Mouse (Mus musculus): ENCODE measurements around the gene Npw. TPM values are rescaled to one million over a fixed set of nuclear protein-coding genes. Genes with fewer than 3 reads are reported as not detected.

The Npw gene
- polyA plus RNA-seq, 1 experiment from 2014 or later: 0.31 TPM

DNA sequence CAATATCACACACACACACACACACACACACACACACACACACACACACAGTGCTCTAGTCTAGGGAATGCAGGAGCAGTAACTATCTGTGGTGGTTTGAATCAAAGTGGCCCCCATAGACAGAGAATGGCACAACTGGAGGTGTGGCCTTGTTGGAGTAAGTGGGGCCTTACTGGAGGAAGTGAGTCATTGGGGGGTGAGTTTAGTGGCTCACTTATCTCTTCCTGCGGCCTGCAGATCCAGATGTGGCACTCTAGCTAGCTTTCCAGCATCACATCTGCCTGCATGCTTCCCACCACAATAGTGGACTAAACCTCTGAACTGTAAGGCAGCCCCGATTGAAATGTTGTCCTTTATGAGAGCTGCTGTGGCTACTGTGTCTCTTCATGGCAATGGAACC lies 47.5 kb downstream of the Npw start:
- no peak overlapping the region for H3K4me2 ChIP-seq (ENCODE audit: low read depth, severe bottlenecking)
- WGBS: 89% methylated on average over 2 of the region's 2 CpGs
- H3K4me1 ChIP-seq (ENCODE audit: control insufficient read depth, insufficient read depth, low read length): no peaks in the 10 kb centered on the region
- no peak overlapping the region for H3K9ac ChIP-seq (ENCODE audit: low read length)
- H3K9me3 ChIP-seq (ENCODE audit: control insufficient read depth, low read length): no peaks in the 10 kb centered on the region
- H3K27me3 ChIP-seq (ENCODE audit: control insufficient read depth, insufficient read depth, low read length): no peaks in the 10 kb centered on the region
- H3K27ac ChIP-seq (replicated peaks; ENCODE audit: low read depth, low read length): no peak overlapping the region
- DNase-seq (ENCODE audit: low spot score) (no peak), ATAC-seq (ENCODE audit: insufficient number of reproducible peaks, low FRiP score, low TSS enrichment, low read depth) (no peak)
- H3K4me3 ChIP-seq (ENCODE audit: low read depth, low read length): no peak overlapping the region
- H3K36me3 ChIP-seq (ENCODE audit: control insufficient read depth, insufficient read depth, low read length): peaks cover 21% of the 10 kb centered on the region

DNA sequence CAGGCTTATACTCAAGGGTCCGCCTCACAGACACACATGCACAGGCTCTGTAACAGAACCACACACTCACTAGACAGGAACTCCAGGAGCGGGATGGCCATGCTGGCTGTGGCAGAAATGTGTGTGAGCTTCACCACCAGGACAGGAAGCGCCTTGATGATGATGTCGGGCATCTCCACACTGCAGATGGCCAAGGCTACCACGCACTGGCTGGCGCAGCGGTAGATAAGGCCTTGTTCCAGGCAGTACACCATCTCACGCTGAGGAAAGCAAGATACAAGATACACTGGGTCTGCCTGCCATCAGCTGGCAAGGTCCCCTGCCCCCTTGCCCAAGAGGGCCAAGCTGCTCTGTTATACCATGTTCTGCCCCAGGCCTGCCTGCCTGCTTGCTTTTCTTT lies 49.4 kb downstream of the Npw start:
- Histone ChIP-seq H3K36me3 (ENCODE audit: control insufficient read depth, insufficient read depth, low read length) (peaks cover 10% of the 10 kb centered on the region), H3K4me1 (ENCODE audit: control insufficient read depth, insufficient read depth, low read length) (no peaks in the 10 kb centered on the region), H3K9me3 (ENCODE audit: control insufficient read depth, low read length) (no peaks in the 10 kb centered on the region), H3K4me3 (ENCODE audit: low read depth, low read length) (no peak overlapping the region), H3K27me3 (ENCODE audit: control insufficient read depth, insufficient read depth, low read length) (no peaks in the 10 kb centered on the region), H3K4me2 (ENCODE audit: low read depth, severe bottlenecking) (no peak overlapping the region), H3K9ac (ENCODE audit: low read length) (no peak overlapping the region), H3K27ac (replicated peaks; ENCODE audit: low read depth, low read length) (no peak overlapping the region)
- 94% methylated on average over 8 of the region's 8 CpGs for WGBS
- ATAC-seq (ENCODE audit: insufficient number of reproducible peaks, low FRiP score, low TSS enrichment, low read depth) (no peak), DNase-seq (ENCODE audit: low spot score) (no peak)

DNA sequence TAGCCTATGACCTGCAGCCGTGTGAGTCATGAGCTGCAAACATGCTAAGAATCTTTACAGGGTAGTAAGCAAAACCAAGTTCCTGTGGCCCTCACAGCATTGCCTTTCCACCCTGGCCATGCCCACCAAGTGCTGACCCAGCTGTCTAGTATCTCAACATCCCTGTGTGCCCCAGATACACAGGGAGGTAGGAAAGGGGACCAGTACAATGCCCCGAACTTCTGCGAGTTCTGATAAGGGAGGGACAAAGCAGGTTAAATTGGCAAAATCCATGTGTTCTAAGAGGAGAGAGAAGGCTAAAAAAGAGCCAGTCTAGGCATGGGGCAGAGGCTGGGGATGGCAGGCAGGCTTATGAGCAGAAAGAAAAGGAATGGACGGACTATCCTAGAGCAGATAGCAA lies 49.9 kb downstream of the Npw start:
- Histone ChIP-seq H3K9me3 (ENCODE audit: control insufficient read depth, low read length) (no peaks in the 10 kb centered on the region), H3K4me1 (ENCODE audit: control insufficient read depth, insufficient read depth, low read length) (no peaks in the 10 kb centered on the region)
- DNase-seq (ENCODE audit: low spot score): no peak

More for the DNA sequence above, 49.9 kb downstream of the Npw start:
- Histone ChIP-seq H3K27me3 (ENCODE audit: control insufficient read depth, insufficient read depth, low read length) (no peaks in the 10 kb centered on the region), H3K27ac (replicated peaks; ENCODE audit: low read depth, low read length) (no peak overlapping the region), H3K4me2 (ENCODE audit: low read depth, severe bottlenecking) (no peak overlapping the region), H3K36me3 (ENCODE audit: control insufficient read depth, insufficient read depth, low read length) (peaks cover 6% of the 10 kb centered on the region), H3K4me3 (ENCODE audit: low read depth, low read length) (no peak overlapping the region), H3K9ac (ENCODE audit: low read length) (no peak overlapping the region)
- WGBS: 87% methylated on average over 4 of the region's 4 CpGs
- no peak for ATAC-seq (ENCODE audit: insufficient number of reproducible peaks, low FRiP score, low TSS enrichment, low read depth)

Other genes starting within 250 kb of the Npw start
- 409 and 410 TPM in 2 replicates for gene Rnps1, start 243.9 kb downstream of the Npw start, polyA plus RNA-seq (2014; fragmentation: Nextera tagmentation; extraction: Ambion mirVana)
- 90.0 and 91.7 TPM in 2 replicates for gene Eci1, start 231.8 kb downstream of the Npw start, polyA plus RNA-seq (2014; fragmentation: Nextera tagmentation; extraction: Ambion mirVana)
- gene Dnase1l2, start 215.4 kb downstream of the Npw start, polyA plus RNA-seq (2014; fragmentation: Nextera tagmentation; extraction: Ambion mirVana): 1.7 and 2.4 TPM in 2 replicates
- 23.9 and 26.3 TPM in 2 replicates for gene E4f1, start 188.1 kb downstream of the Npw start, polyA plus RNA-seq (2014; fragmentation: Nextera tagmentation; extraction: Ambion mirVana)
- 64.1 and 67.3 TPM in 2 replicates for gene Pgp, start 188.1 kb downstream of the Npw start, polyA plus RNA-seq (2014; fragmentation: Nextera tagmentation; extraction: Ambion mirVana)
- 0.21 and 0.51 TPM in 2 replicates for gene Bricd5, start 184.6 kb downstream of the Npw start, polyA plus RNA-seq (2014; fragmentation: Nextera tagmentation; extraction: Ambion mirVana)
- gene Mlst8, start 179.4 kb downstream of the Npw start, polyA plus RNA-seq (2014; fragmentation: Nextera tagmentation; extraction: Ambion mirVana): 30.3 and 36.2 TPM in 2 replicates
- 2.3 and 2.5 TPM in 2 replicates for gene Caskin1, start 169.9 kb downstream of the Npw start, polyA plus RNA-seq (2014; fragmentation: Nextera tagmentation; extraction: Ambion mirVana)
- gene Traf7, start 130.5 kb downstream of the Npw start, polyA plus RNA-seq (2014; fragmentation: Nextera tagmentation; extraction: Ambion mirVana): 89.3 and 102 TPM in 2 replicates
- gene Rab26, start 124.2 kb downstream of the Npw start, polyA plus RNA-seq (2014; fragmentation: Nextera tagmentation; extraction: Ambion mirVana): 1.8 and 3.1 TPM in 2 replicates
- 20.8 and 22.5 TPM in 2 replicates for gene Pkd1, start 108.6 kb downstream of the Npw start, polyA plus RNA-seq (2014; fragmentation: Nextera tagmentation; extraction: Ambion mirVana)
- 62.7 and 66.8 TPM in 2 replicates for gene Tsc2, start 25.8 kb downstream of the Npw start, polyA plus RNA-seq (2014; fragmentation: Nextera tagmentation; extraction: Ambion mirVana)
- gene Nthl1, start 25.8 kb downstream of the Npw start, polyA plus RNA-seq (2014; fragmentation: Nextera tagmentation; extraction: Ambion mirVana): 19.5 and 23.2 TPM in 2 replicates
- gene Slc9a3r2, start 8.1 kb downstream of the Npw start, polyA plus RNA-seq (2014; fragmentation: Nextera tagmentation; extraction: Ambion mirVana): 59.3 and 60.4 TPM in 2 replicates
- 36.3 and 42.0 TPM in 2 replicates for gene Zfp598, start 11.2 kb upstream of the Npw start, polyA plus RNA-seq (2014; fragmentation: Nextera tagmentation; extraction: Ambion mirVana)
- gene Syngr3, start 31.5 kb upstream of the Npw start, polyA plus RNA-seq (2014; fragmentation: Nextera tagmentation; extraction: Ambion mirVana): 6.6 and 6.9 TPM in 2 replicates
- gene Gfer, start 37.7 kb upstream of the Npw start, polyA plus RNA-seq (2014; fragmentation: Nextera tagmentation; extraction: Ambion mirVana): 53.0 and 63.3 TPM in 2 replicates
- 1.5 and 1.7 TPM in 2 replicates for gene Noxo1, start 37.8 kb upstream of the Npw start, polyA plus RNA-seq (2014; fragmentation: Nextera tagmentation; extraction: Ambion mirVana)
- gene Tbl3, start 49.2 kb upstream of the Npw start, polyA plus RNA-seq (2014; fragmentation: Nextera tagmentation; extraction: Ambion mirVana): 120 and 121 TPM in 2 replicates
- gene Rnf151, start 59.6 kb upstream of the Npw start, polyA plus RNA-seq (2014; fragmentation: Nextera tagmentation; extraction: Ambion mirVana): 0.16 TPM in 1 of 2 replicates, not detected in the other
- gene Rps2, start 59.7 kb upstream of the Npw start, polyA plus RNA-seq (2014; fragmentation: Nextera tagmentation; extraction: Ambion mirVana): 1,548 and 1,633 TPM in 2 replicates
- 211 and 216 TPM in 2 replicates for gene Ndufb10, start 66.0 kb upstream of the Npw start, polyA plus RNA-seq (2014; fragmentation: Nextera tagmentation; extraction: Ambion mirVana)
- not detected in 2 replicates for gene Rpl3l, start 69.4 kb upstream of the Npw start, polyA plus RNA-seq (2014; fragmentation: Nextera tagmentation; extraction: Ambion mirVana)
- gene Msrb1, start 78.2 kb upstream of the Npw start, polyA plus RNA-seq (2014; fragmentation: Nextera tagmentation; extraction: Ambion mirVana): 24.9 and 27.0 TPM in 2 replicates
- gene Hs3st6, start 94.5 kb upstream of the Npw start, polyA plus RNA-seq (2014; fragmentation: Nextera tagmentation; extraction: Ambion mirVana): 3.1 and 3.4 TPM in 2 replicates
- not detected in 2 replicates for gene Meiob, start 145.8 kb upstream of the Npw start, polyA plus RNA-seq (2014; fragmentation: Nextera tagmentation; extraction: Ambion mirVana)
- gene Hagh, start 181.7 kb upstream of the Npw start, polyA plus RNA-seq (2014; fragmentation: Nextera tagmentation; extraction: Ambion mirVana): 27.2 and 28.8 TPM in 2 replicates
- 16.6 and 18.5 TPM in 2 replicates for gene Fahd1, start 191.9 kb upstream of the Npw start, polyA plus RNA-seq (2014; fragmentation: Nextera tagmentation; extraction: Ambion mirVana)
- 0.24 and 0.47 TPM in 2 replicates for gene Igfals, start 207.5 kb upstream of the Npw start, polyA plus RNA-seq (2014; fragmentation: Nextera tagmentation; extraction: Ambion mirVana)
- 65.1 and 66.0 TPM in 2 replicates for gene Nubp2, start 227.9 kb upstream of the Npw start, polyA plus RNA-seq (2014; fragmentation: Nextera tagmentation; extraction: Ambion mirVana)
- 36.8 and 42.1 TPM in 2 replicates for gene Spsb3, start 228.2 kb upstream of the Npw start, polyA plus RNA-seq (2014; fragmentation: Nextera tagmentation; extraction: Ambion mirVana)
- gene Eme2, start 236.6 kb upstream of the Npw start, polyA plus RNA-seq (2014; fragmentation: Nextera tagmentation; extraction: Ambion mirVana): 20.5 and 20.8 TPM in 2 replicates
- gene Mrps34, start 236.7 kb upstream of the Npw start, polyA plus RNA-seq (2014; fragmentation: Nextera tagmentation; extraction: Ambion mirVana): 82.3 and 84.8 TPM in 2 replicates
- gene Nme3, start 238.0 kb upstream of the Npw start, polyA plus RNA-seq (2014; fragmentation: Nextera tagmentation; extraction: Ambion mirVana): 51.5 and 53.0 TPM in 2 replicates

Data from limb, embryonic 11.5 days (tissue).